Mouse (Mus musculus) embryo, embryonic 11.5 days (tissue): Measurements from ENCODE around the gene Tmem144.
"Not testable (repeated sequence)": the region's sequence is repeated elsewhere in the genome, so short reads cannot be mapped to it uniquely, and the experiment has no call there.

Experiments
- DNase-seq: peaks from one replicate; pipeline ENCODE4 v3.0.0-alpha.2; 2012; ENCODE audit warnings: low read depth, low spot score

The Tmem144 gene

GRCm38 (mm10) chr3:79809180-79809567, 43.4 kb downstream of the Tmem144 start:
- DNase-seq, result peak; percentile 40

DNA sequence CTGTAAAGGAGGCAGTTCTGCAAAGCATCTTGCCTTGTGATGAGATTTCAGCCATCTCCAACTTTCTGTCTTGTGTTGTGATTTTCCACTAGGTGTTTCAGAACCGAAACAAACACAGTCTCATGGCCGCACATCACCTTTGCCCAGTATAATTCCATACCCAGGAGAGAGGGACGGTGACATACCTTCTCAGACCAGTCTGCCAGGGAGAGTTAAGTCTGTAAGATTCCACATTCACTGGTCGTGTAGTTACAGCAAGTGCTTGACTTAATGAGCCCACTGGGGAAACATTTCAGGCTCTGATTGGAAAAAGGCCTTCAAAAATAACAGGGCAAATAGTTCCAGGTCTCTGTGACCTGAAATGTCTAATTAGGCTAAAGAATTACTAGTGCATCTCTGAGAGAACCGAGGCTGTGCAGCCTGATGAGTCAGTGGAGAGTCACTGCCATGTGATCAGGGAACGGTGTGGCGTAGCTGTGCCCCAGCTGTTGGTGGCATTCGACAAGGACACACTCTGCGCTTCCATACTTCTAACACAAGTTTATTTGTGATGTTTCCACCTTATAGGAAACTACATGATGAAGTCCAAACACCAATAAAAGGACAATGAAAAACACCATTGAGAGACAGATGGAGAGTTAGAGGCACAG, 43.9 kb downstream of the Tmem144 start:
- no peak for DNase-seq

GRCm38 (mm10) chr3:79800761-79801160, 51.8 kb downstream of the Tmem144 start:
- not testable (repeated sequence) for DNase-seq

- no peak for DNase-seq
These were observed 60.3 kb downstream of the Tmem144 start for GRCm38 (mm10) chr3:79792307-79792706.

- no peak for DNase-seq
These were observed 62.2 kb downstream of the Tmem144 start for GRCm38 (mm10) chr3:79790324-79790723.

DNA sequence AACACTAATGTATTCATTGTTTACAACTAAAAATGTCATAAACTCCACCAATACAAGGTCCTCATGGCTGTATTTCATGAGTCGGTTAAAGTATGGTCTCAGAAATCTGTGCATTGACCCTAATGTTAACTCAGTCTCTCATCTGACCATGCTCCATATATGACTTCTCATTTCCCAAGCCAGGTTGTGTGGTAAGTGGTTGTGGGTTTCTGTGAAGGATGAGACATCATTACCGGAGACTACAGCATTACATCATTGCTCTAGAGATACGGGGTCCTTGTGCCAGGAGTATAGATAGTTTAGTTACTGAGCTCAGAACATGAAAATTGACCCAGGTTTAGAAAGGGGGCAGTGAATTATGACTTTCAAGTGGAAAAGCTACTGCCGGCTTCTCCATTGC, 63.0 kb downstream of the Tmem144 start:
- no peak for DNase-seq

GRCm38 (mm10) chr3:79788959-79789358, 63.6 kb downstream of the Tmem144 start:
- DNase-seq, result no peak

- no peak for DNase-seq
These were observed 68.2 kb downstream of the Tmem144 start for GRCm38 (mm10) chr3:79784362-79784736.

GRCm38 (mm10) chr3:79783630-79784361, 68.8 kb downstream of the Tmem144 start:
- no peak for DNase-seq

GRCm38 (mm10) chr3:79772701-79773100, 79.9 kb downstream of the Tmem144 start:
- no peak for DNase-seq
